Mouse (Mus musculus) stomach, embryonic 14.5 days (tissue): ENCODE measurements around the gene Fam49a. TPM values are rescaled to one million over a fixed set of nuclear protein-coding genes. Genes with fewer than 3 reads are reported as not detected.

Source experiments
- ATAC-seq: fragments of 200-750 bp; cut with Nextera tagmentation; 2 replicates; pipeline ENCODE4 v1.8.0; 2017; ENCODE audit warnings: low read depth, moderate TSS enrichment; ENCODE audit not compliant: insufficient number of reproducible peaks, insufficient read depth, low FRiP score
- H3K27ac ChIP-seq: fragments of 300-500 bp; sonication (generic); 2 replicates; pipeline ENCODE4 v1.5.1; 2014; ENCODE audit warnings: mild to moderate bottlenecking, low read length, moderate library complexity, mixed read lengths
- H3K27me3 ChIP-seq: fragments of 300-500 bp; sonication (generic); 2 replicates; pipeline ENCODE4 v1.6.1; 2014; ENCODE audit warnings: low read length, control low read depth, mixed read lengths; ENCODE audit not compliant: control insufficient read depth, insufficient read depth
- H3K36me3 ChIP-seq: fragments of 300-500 bp; sonication (generic); 2 replicates; pipeline ENCODE4 v1.6.1; 2014; ENCODE audit warnings: mild to moderate bottlenecking, control low read depth, low read length, moderate library complexity, mixed read lengths; ENCODE audit not compliant: control insufficient read depth, insufficient read depth
- H3K4me1 ChIP-seq: fragments of 300-500 bp; sonication (generic); 2 replicates; pipeline ENCODE4 v1.6.1; 2014; ENCODE audit warnings: low read length, control low read depth, mixed read lengths; ENCODE audit not compliant: control insufficient read depth, insufficient read depth
- H3K4me2 ChIP-seq: fragments of 300-500 bp; sonication (generic); replicated peaks from 2 replicates; pipeline ENCODE4 v1.6.1; 2014; ENCODE audit warnings: low read depth, low read length, control low read depth
- H3K4me3 ChIP-seq: fragments of 300-500 bp; sonication (generic); 2 replicates; pipeline ENCODE4 v1.5.1; 2014; ENCODE audit warnings: low read depth, low read length, control low read depth
- H3K9ac ChIP-seq: fragments of 300-500 bp; sonication (generic); replicated peaks from 2 replicates; pipeline ENCODE4 v1.6.1; 2014; ENCODE audit warnings: low read depth, mild to moderate bottlenecking, control low read depth, low read length, moderate library complexity, mixed read lengths
- H3K9me3 ChIP-seq: fragments of 300-500 bp; sonication (generic); 2 replicates; pipeline ENCODE4 v1.6.1; 2016; ENCODE audit warnings: low read depth, low read length, control low read depth; ENCODE audit not compliant: control insufficient read depth
- WGBS: fragments of 180-500 bp; shearing (Covaris S2); extraction: QIAGEN DNeasy Blood & Tissue Kit; methylation state at CpG from one replicate; pipeline ENCODE4 v1.1.7; 2014; 5-methylcytosine and 5-hydroxymethylcytosine counted together
- polyA plus RNA-seq: library from polyadenylated mRNA; unstranded; fragments of >200 nt; fragmentation: Nextera tagmentation; extraction: Ambion mirVana; gene quantifications from 2 replicates; pipeline ENCODE4 v1.2.1, GENCODE M21; 2014

Fam49a gene
- polyA plus RNA-seq, 1 experiment from 2014 or later: 19.9 TPM

DNA sequence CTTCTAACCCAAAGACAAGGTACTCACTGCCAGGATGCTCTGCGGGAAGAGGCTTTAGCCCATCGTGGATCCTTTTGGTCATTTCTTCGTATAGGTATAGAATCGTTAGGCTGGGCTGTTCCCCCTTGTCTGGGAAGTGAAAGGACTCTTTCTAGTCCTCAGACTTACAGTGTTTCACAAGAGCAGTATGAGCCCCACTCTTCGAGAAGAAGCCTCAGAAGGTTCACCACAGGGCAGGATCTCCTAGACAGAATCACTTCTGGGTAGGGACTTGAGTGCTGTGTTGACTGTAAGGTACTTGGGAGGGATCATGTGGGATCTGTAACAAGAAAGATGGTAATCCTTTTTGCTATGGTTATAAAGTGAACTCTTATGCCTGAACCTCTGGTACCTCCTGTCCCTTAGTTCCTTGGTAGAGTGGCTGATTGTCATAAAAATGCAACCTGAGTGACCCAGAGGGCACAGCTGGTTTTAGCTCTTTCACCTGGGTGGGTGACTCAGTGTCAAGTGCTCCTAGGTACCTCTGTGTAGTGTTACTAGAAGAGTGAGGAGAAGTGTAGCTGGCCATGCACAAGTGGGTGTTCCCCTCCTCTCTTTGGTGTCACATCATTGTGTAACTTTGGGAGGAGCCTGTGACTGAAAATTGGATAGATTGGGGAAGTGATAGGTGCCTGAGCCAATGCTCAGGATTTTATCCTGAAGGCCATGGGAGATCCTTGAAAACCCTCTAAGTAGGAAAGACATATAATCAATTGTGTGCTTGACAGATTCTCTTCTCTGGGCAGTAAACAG lies 32.6 kb downstream of the Fam49a start:
- peaks cover 11% of the 10 kb centered on the region; the same call in 1 of the 2 replicates for H3K4me1 ChIP-seq
- H3K27me3 ChIP-seq: no peaks in the 10 kb centered on the region
- H3K9ac ChIP-seq: no peak overlapping the region
- H3K9me3 ChIP-seq: no peaks in the 10 kb centered on the region
- no peak overlapping the region for H3K4me2 ChIP-seq
- ATAC-seq: no peak
- no peaks in the 10 kb centered on the region for H3K36me3 ChIP-seq
- H3K27ac ChIP-seq: no peak overlapping the region
- H3K4me3 ChIP-seq: no peak overlapping the region
- WGBS: 93% methylated on average over 5 of the region's 5 CpGs

DNA sequence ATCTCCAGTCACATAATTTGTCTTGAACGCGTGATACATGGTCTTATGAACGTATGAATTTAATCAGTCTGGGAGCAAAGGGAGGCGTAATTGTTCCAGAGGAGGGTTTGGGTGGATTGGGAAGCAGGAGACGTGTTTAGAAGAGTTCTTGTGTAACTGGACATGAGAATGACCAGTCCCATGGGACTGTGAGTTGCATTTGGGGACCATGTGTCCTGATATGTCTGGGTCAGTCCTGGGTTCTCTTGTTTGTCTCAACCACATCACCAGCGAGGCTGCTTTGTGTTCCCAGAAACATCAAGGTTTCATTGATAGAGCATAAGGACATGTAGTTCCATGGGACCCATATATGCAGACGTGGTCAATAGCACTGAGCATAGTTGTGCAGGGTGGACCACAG lies 36.5 kb downstream of the Fam49a start:
- Histone ChIP-seq H3K4me1 (peaks cover 11% of the 10 kb centered on the region; the same call in 1 of the 2 replicates), H3K4me2 (no peak overlapping the region), H3K27me3 (no peaks in the 10 kb centered on the region), H3K4me3 (no peak overlapping the region), H3K36me3 (no peaks in the 10 kb centered on the region), H3K27ac (no peak overlapping the region), H3K9me3 (no peaks in the 10 kb centered on the region), H3K9ac (no peak overlapping the region)
- WGBS: 90% methylated on average over 7 of the region's 7 CpGs
- no peak for ATAC-seq

DNA sequence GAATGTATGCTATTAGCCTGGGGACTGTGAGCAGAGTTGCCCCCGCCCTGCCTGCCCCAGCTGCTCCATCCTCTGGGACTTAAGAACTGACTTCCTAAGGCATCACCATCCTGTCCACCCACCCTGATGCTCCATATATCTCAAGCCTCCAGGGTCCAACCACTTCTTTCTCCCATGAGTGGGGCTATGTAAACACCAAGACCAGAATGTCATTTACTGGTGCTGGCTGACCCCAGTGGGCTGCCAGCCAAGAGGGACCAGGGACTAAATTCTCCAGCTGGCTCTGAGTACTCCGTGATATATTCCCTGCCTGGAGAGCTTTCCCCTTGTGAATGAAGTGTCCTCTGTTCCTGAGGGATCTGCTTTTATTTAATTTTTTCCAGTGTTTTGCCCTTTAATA lies 37.4 kb downstream of the Fam49a start:
- Histone ChIP-seq H3K36me3 (no peaks in the 10 kb centered on the region), H3K4me2 (no peak overlapping the region), H3K9me3 (no peaks in the 10 kb centered on the region), H3K4me3 (no peak overlapping the region), H3K27me3 (no peaks in the 10 kb centered on the region), H3K9ac (no peak overlapping the region), H3K27ac (no peak overlapping the region; the same call in 1 of the 2 replicates), H3K4me1 (peaks cover 11% of the 10 kb centered on the region; the same call in 1 of the 2 replicates)
- WGBS: 61% methylated on average over 2 of the region's 2 CpGs
- peak; percentile 56; the same call in 1 of the 2 replicates for ATAC-seq

DNA sequence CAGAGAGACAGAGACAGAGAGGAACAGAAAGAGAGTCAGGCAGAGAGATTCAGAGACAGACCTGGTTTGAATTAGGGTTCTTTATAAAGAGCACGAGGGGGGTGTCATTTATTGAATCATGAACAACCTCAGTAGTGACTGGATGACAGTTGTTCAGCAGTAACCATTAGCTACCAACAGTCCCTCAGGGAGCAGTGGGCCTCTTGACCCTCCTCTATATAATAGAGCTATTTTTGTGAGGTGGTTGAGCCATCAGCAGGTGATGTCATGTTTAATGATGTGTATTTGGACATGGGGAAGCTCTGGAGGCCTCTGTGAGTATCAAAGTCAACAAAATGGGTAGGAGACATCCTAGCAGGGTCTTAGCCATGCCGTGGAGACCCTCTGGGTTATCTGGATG lies 39.2 kb downstream of the Fam49a start:
- ATAC-seq: no peak
- Histone ChIP-seq H3K4me2 (no peak overlapping the region), H3K9me3 (no peaks in the 10 kb centered on the region), H3K4me3 (no peak overlapping the region), H3K36me3 (no peaks in the 10 kb centered on the region), H3K27me3 (no peaks in the 10 kb centered on the region), H3K27ac (no peak overlapping the region), H3K4me1 (peaks cover 11% of the 10 kb centered on the region; the same call in 1 of the 2 replicates), H3K9ac (no peak overlapping the region)
- 83% methylated on average over 2 of the region's 2 CpGs for WGBS

DNA sequence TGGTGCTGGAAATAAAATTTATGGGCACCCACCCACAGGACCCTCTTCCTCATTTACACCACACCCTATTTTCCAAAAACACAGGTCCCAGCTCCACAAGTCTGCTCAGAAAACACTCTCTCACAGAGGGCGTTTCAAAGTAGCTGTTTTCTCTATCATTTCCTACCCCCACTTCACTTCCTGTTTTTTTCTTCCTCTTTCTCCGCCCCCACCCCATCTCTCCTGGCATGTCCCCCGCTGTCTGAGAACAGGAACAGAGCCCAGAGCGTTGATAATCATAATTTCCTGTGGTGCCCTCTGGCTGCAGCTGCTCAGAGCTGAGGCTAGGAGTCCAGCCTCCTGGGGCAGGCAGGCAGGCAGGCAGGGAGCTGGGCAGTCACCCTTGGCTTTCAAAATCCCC lies 39.9 kb downstream of the Fam49a start:
- no peak overlapping the region for H3K4me3 ChIP-seq
- no peaks in the 10 kb centered on the region for H3K27me3 ChIP-seq
- H3K4me2 ChIP-seq: no peak overlapping the region
- H3K4me1 ChIP-seq: peaks cover 11% of the 10 kb centered on the region; the same call in 1 of the 2 replicates
- ATAC-seq: no peak
- no peaks in the 10 kb centered on the region for H3K36me3 ChIP-seq
- no peak overlapping the region for H3K27ac ChIP-seq
- WGBS: 49% methylated on average over 4 of the region's 4 CpGs
- H3K9ac ChIP-seq: no peak overlapping the region
- no peaks in the 10 kb centered on the region for H3K9me3 ChIP-seq

DNA sequence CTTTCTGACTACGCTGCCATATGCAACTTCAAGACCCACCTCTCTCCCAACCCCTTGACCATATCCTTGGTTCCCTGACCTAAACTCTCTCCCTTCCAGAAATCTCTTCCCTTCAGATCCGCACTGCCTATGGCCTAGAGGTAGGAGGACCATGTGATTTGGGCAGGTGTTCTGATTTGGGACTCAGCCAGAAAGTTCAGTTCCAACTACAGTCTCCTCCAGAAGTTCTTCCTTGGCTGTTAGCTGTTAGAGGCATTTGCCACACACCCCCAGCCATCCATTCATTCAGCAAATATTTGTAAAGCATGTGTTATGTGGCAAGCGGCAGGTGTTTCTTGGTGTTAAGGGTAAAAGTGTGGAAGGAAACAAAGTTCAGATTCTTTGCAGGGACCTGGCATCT lies 44.3 kb downstream of the Fam49a start:
- Histone ChIP-seq H3K4me3 (no peak overlapping the region), H3K9ac (no peak overlapping the region), H3K27ac (no peak overlapping the region), H3K27me3 (no peaks in the 10 kb centered on the region), H3K4me1 (no peaks in the 10 kb centered on the region), H3K4me2 (no peak overlapping the region), H3K36me3 (no peaks in the 10 kb centered on the region), H3K9me3 (no peaks in the 10 kb centered on the region)
- no peak; the same call in 1 of the 2 replicates for ATAC-seq
- 85% methylated on average over 3 of the region's 3 CpGs for WGBS

DNA sequence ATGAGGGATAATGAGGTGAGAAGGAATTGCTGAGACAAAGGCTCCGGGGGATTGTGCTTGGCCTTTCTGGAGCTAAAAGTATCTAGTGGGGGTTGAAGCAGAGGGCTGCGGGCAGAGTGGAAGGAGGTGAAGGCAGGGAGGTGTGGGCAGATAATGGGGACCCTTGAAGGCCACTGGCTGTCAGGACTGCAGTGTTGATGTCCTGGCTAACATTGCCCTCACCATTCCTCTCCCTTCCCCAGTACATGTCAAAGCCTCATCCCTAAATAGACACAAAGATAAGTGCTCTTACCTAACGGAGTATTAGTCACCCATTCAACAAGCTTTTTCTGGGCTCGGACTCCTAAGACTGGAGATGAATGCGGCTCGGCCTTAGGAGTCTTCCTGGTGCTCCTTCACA lies 44.9 kb downstream of the Fam49a start:
- Histone ChIP-seq H3K4me2 (no peak overlapping the region), H3K9me3 (no peaks in the 10 kb centered on the region), H3K9ac (no peak overlapping the region), H3K27ac (no peak overlapping the region), H3K27me3 (no peaks in the 10 kb centered on the region), H3K4me3 (no peak overlapping the region), H3K4me1 (no peaks in the 10 kb centered on the region), H3K36me3 (no peaks in the 10 kb centered on the region)
- ATAC-seq: no peak
- 82% methylated on average over 6 of the region's 6 CpGs for WGBS

DNA sequence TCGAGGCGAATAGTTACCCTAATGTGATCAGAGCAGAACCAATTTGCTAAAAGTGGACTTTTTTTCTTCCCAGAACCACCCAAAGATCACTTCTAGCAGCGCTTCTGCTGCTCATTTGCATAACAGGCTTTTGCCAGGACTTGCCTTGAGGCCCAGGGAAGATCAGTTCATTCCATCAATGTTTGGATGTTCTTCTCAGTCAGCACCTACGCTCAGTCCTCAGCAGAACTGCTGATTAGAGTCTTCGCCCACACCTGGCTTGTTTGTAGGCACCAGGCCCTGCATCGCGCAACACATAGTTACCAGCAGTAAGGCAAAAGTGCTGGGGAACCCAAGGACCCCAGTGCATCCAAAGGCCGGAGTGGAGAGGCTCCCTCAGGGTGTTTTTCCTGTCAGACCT lies 45.3 kb downstream of the Fam49a start:
- Histone ChIP-seq H3K27me3 (no peaks in the 10 kb centered on the region), H3K27ac (no peak overlapping the region), H3K4me3 (no peak overlapping the region), H3K4me1 (no peaks in the 10 kb centered on the region), H3K4me2 (no peak overlapping the region), H3K9me3 (no peaks in the 10 kb centered on the region), H3K36me3 (no peaks in the 10 kb centered on the region), H3K9ac (no peak overlapping the region)
- 93% methylated on average over 8 of the region's 8 CpGs for WGBS
- ATAC-seq: no peak

DNA sequence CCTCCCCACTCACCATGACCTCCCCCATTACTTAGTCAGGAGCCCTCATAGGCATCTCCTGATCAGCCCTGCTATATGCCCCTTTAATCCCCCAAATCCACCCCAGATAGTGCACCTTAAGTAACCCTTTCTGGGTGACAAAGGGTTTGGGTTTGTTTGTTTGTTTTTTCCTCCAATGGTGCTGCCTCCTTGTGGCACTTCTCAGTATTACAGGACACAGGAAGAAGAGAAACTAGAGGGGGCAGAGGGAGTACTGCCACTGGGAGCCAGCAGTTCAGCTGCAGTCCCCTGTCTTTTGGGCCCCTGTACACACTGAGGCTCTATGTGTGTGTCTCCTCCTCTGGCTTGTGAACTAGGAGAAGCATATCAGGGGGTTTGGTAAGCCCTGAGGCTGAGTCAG lies 51.5 kb downstream of the Fam49a start:
- Histone ChIP-seq H3K4me1 (peaks cover 8% of the 10 kb centered on the region), H3K9ac (no peak overlapping the region), H3K27ac (no peak overlapping the region), H3K4me3 (no peak overlapping the region), H3K4me2 (no peak overlapping the region), H3K9me3 (no peaks in the 10 kb centered on the region), H3K36me3 (no peaks in the 10 kb centered on the region), H3K27me3 (no peaks in the 10 kb centered on the region)
- no peak for ATAC-seq
